Mouse (Mus musculus) kidney, adult 2 months (tissue): Measurements from ENCODE around the gene Ano1.

Experiments used
- CTCF ChIP-seq: fragments of 200-500 bp; conservative IDR thresholded peaks from 2 replicates; pipeline ENCODE4 v1.5.1; 2011; ENCODE audit warnings: low read depth, mild to moderate bottlenecking, control low read depth, low read length, moderate library complexity, mixed read lengths; ENCODE audit not compliant: insufficient read depth, insufficient read length
- POLR2A ChIP-seq: fragments of 200-500 bp; IDR thresholded peaks from one replicate; pipeline ENCODE4 v1.6.1; 2011; ENCODE audit warnings: low read depth, low read length, control low read depth

- TF ChIP-seq CTCF (no peak), POLR2A (no peak)
These were observed 28.4 kb upstream of the Ano1 start for GRCm38 (mm10) chr7:144780190-144780589.
